Mouse (Mus musculus): ENCODE data around the gene Tjp2.

DNA sequence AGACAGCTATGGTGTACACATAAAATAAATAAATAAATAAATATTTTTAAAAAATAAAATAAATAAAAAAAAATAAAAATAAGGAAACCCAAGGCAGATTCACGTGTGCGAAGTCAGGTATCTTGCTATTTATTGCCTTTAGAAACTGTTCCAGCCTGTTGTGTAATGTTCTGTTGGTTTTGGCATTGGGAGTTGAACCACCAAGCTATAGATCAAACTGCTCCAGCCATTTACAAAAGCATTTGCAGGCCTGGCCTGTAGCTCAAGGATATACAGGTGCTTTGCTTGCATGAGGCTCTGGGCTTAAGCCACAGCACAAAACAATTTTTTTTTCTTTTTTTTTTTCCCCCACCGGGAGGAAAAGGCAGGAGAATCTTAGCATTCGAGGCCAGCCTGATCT lies 13.2 kb upstream of the Tjp2 start:
- TF ChIP-seq CTCF (IDR thresholded peaks at IDR 0.05; ENCODE audit: low read depth, low read length) (no peak), POLR2A (IDR thresholded peaks at IDR 0.05; ENCODE audit: extremely low read depth, insufficient read depth, low read length) (no peak)

All from liver, adult 2 months (tissue).